Mouse (Mus musculus) heart, postnatal 36 days (tissue): ENCODE data around the gene 1700024P04Rik. TPM values are rescaled to one million over a fixed set of nuclear protein-coding genes. Genes with fewer than 3 reads are reported as not detected.

Experiments
- DNase-seq, 2 experiments: peaks; one replicate each; pipeline ENCODE4 v3.0.0; 2021 to 2022
- intact Hi-C: fragments of 180-260 bp; cut with DNase I; formaldehyde crosslinking; loops from one replicate; pipeline ENCODE4 v1.15.1; 2025
- total RNA-seq, 2 experiments: library from RNA; stranded (reverse); gene quantifications; 2 replicates each; pipeline ENCODE4 v1.2.3; 2021

The 1700024P04Rik gene
- total RNA-seq, 2 experiments from 2014 or later, result not detected

GRCm38 (mm10) chr13:98967942-98968341, 16.4 kb downstream of the 1700024P04Rik start:
- intact Hi-C loops, result no loop called here
- DNase-seq, result no peak

GRCm38 (mm10) chr13:98966583-98966982, 17.8 kb downstream of the 1700024P04Rik start:
- intact Hi-C loops, result no loop called here
- no peak for DNase-seq

GRCm38 (mm10) chr13:98963612-98964011, 20.8 kb downstream of the 1700024P04Rik start:
- no peak for DNase-seq
- intact Hi-C loops, result no loop called here

- intact Hi-C loops, result no loop called here
- DNase-seq, result no peak
These were observed 26.2 kb downstream of the 1700024P04Rik start for GRCm38 (mm10) chr13:98958177-98958576.

- intact Hi-C loops, result no loop called here
- no peak for DNase-seq
These were observed 28.2 kb downstream of the 1700024P04Rik start for GRCm38 (mm10) chr13:98956209-98956608.

GRCm38 (mm10) chr13:98955676-98956075, 28.7 kb downstream of the 1700024P04Rik start:
- intact Hi-C loops, result no loop called here
- DNase-seq, result no peak

GRCm38 (mm10) chr13:98955226-98955625, 29.1 kb downstream of the 1700024P04Rik start:
- intact Hi-C loops, result no loop called here

GRCm38 (mm10) chr13:98953830-98954229, 30.5 kb downstream of the 1700024P04Rik start:
- no peak for DNase-seq
- intact Hi-C loops, result no loop called here

More at GRCm38 (mm10) chr13:98955226-98955625, 29.1 kb downstream of the 1700024P04Rik start:
- peak; percentile 18 to 24 for DNase-seq

GRCm38 (mm10) chr13:98951951-98952350, 32.4 kb downstream of the 1700024P04Rik start:
- intact Hi-C loops, result no loop called here
- DNase-seq, result no peak

- intact Hi-C loops, result no loop called here
- no peak for DNase-seq
These were observed 36.2 kb downstream of the 1700024P04Rik start for GRCm38 (mm10) chr13:98948146-98948545.

- DNase-seq, result no peak
- intact Hi-C loops, result no loop called here
These were observed 37.9 kb downstream of the 1700024P04Rik start for GRCm38 (mm10) chr13:98946434-98946833.

- intact Hi-C loops, result no loop called here
- no peak for DNase-seq
These were observed 38.5 kb downstream of the 1700024P04Rik start for GRCm38 (mm10) chr13:98945908-98946307.

- intact Hi-C loops, result no loop called here
- DNase-seq, result no peak
These were observed 39.0 kb downstream of the 1700024P04Rik start for GRCm38 (mm10) chr13:98945381-98945780.

- intact Hi-C loops, result no loop called here
These were observed 39.7 kb downstream of the 1700024P04Rik start for GRCm38 (mm10) chr13:98944620-98945081.

GRCm38 (mm10) chr13:98942360-98942759, 42.0 kb downstream of the 1700024P04Rik start:
- DNase-seq, result no peak

More at GRCm38 (mm10) chr13:98944620-98945081, 39.7 kb downstream of the 1700024P04Rik start:
- DNase-seq, result peak in 1 of 2 experiments; percentile 54

GRCm38 (mm10) chr13:98941829-98942343, 42.5 kb downstream of the 1700024P04Rik start:
- intact Hi-C loops, result no loop called here
- DNase-seq, result no peak

More at GRCm38 (mm10) chr13:98942360-98942759, 42.0 kb downstream of the 1700024P04Rik start:
- intact Hi-C loops, result no loop called here

GRCm38 (mm10) chr13:98937108-98937507, 47.3 kb downstream of the 1700024P04Rik start:
- no peak for DNase-seq
- intact Hi-C loops, result no loop called here

Other genes starting within 250 kb of the 1700024P04Rik start
- gene Fcho2, start 169.1 kb downstream of the 1700024P04Rik start, total RNA-seq, result 10 to 100 TPM; 40.8 to 43.3 TPM
- 10 to 100 TPM; 71.9 to 73.1 TPM for gene Tnpo1, start 58.2 kb downstream of the 1700024P04Rik start, total RNA-seq
- 10 to 100 TPM in 1 of 2 experiments, 1 to 10 TPM in 1; 7.5 to 12.1 TPM for gene Zfp366, start 200.3 kb upstream of the 1700024P04Rik start, total RNA-seq